Mouse (Mus musculus) B cell, adult 67 days (primary cell): Measurements from ENCODE around the gene Prss37. TPM values are rescaled to one million over a fixed set of nuclear protein-coding genes. Genes with fewer than 3 reads are reported as not detected.

Experiments
- total RNA-seq, 2 experiments: library from RNA; stranded (reverse); gene quantifications; 4 replicates each; pipeline ENCODE4 v1.2.4; 2023

The Prss37 gene
- total RNA-seq = not detected

GRCm38 (mm10) chr6:40519408-40519807, at the start of gene Prss37:
Prss37 (minus strand) TSS chr6:40519508.

GRCm38 (mm10) chr6:40554950-40555349, 35.6 kb upstream of the Prss37 start, which contains the start of gene Olfr461:
Olfr461 (minus strand) TSS chr6:40555050.

GRCm38 (mm10) chr6:40493229-40493628, 26.1 kb downstream of the Prss37 start, which contains the start of gene Tas2r108:
Tas2r108 (plus strand) TSS chr6:40493529.

GRCm38 (mm10) chr6:40490933-40491332, 28.4 kb downstream of the Prss37 start, which contains the start of gene Tas2r137:
Tas2r137 (plus strand) TSS chr6:40491233.

GRCm38 (mm10) chr6:40470916-40471719, 48.2 kb downstream of the Prss37 start, which contains the start of gene Ssbp1:
Ssbp1 (plus strand) TSS chr6:40471352.

Other genes with a start within 250 kb of the Prss37 start
- 10 to 100 TPM; 28.4 to 29.8 TPM for gene Agk, start 194.3 kb downstream of the Prss37 start, total RNA-seq
- 10 to 100 TPM; 13.9 to 15.1 TPM for gene E330009J07Rik, start 83.4 kb downstream of the Prss37 start, total RNA-seq
- not detected for gene Wee2, start 80.4 kb downstream of the Prss37 start, total RNA-seq
- gene Ssbp1, start 48.2 kb downstream of the Prss37 start, total RNA-seq = 10 to 100 TPM; 93.1 to 99.4 TPM
- 1 to 10 TPM in 1 of 2 experiments, not detected in 1; 1.0 TPM for gene Tas2r137, start 28.3 kb downstream of the Prss37 start, total RNA-seq
- under 1 TPM in 1 of 2 experiments, not detected in 1; 0.73 TPM for gene Tas2r108, start 26.0 kb downstream of the Prss37 start, total RNA-seq
- not detected for gene Olfr461, start 35.5 kb upstream of the Prss37 start, total RNA-seq
- not detected for gene Olfr460, start 50.0 kb upstream of the Prss37 start, total RNA-seq
- gene Clec5a, start 66.3 kb upstream of the Prss37 start, total RNA-seq = not detected
- gene Tas2r138, start 93.8 kb upstream of the Prss37 start, total RNA-seq = not detected
- not detected for gene Mgam, start 109.3 kb upstream of the Prss37 start, total RNA-seq